Mouse (Mus musculus): ENCODE measurements at regions not wholly inside any gene's neighbourhood (a gene's known extent, or its start where the extent isn't known, plus 50 kb on each side); places are given as distances from the start of the nearest gene placed in this dataset.

DNA sequence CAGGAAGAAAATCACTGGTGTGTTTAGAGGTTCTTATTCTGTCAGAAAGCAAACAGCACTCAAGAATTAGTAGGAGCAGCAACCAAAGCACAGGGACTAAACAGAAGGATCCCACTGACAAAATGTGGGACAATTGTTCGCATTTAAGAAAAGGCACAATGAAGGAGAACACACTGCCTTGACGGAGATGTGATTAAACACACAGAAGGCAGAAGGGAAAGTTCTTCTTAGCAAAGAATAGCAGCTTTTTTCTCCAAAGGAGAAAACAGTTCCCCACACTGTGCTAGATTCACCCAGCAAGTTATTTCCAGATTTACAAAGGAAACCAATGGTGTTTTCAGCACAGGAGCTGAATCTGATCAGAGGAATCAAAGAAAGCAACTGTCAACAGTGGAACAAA is 316.5 kb downstream of the Nsun3 start:
- no peak for DNase-seq

- no peak for DNase-seq
These were observed 317.3 kb downstream of the Nsun3 start for GRCm38 (mm10) chr16:62469286-62469685.

DNA sequence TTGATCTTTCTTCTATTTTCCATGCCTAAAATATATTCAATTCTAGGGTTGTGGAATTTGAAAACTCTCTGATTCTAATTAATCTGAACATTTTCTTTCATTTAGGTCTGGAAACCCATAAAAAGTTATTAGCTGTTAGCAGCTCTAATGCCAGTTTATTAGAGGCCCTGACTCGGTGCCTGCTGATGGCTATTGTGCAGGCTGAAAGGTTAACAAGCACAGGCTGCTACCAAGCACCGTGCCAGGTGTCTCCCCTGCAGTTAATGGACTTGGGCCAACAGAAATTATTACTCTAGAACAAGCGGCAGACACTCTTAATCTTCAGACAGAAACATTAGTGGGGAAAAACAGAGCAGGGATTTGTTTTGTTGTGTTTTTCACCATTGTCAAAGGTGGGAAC is 317.8 kb downstream of the Nsun3 start:
- DNase-seq: no peak

- no peak for DNase-seq
These were observed 326.6 kb downstream of the Nsun3 start for GRCm38 (mm10) chr16:62459949-62460551.

DNA sequence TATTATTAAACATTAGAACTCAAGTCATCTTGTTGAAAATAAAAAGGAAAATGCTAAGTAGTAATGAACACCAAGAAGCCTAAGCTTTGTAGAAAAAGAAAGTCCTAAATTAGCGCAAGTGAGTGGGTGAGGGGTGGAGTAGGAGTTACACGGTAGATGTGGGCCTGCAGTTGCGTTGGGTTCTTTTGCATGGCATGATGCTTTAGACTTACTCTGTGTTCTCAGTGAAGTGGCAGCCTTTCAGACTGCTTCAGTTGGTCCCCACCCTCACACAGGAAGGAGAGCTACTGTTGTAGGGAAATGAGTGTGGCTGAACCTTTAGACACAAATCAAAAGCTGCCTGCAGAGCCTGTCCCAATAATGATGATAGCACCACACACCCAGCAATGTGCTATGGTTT is 336.9 kb downstream of the Nsun3 start:
- no peak for DNase-seq

DNA sequence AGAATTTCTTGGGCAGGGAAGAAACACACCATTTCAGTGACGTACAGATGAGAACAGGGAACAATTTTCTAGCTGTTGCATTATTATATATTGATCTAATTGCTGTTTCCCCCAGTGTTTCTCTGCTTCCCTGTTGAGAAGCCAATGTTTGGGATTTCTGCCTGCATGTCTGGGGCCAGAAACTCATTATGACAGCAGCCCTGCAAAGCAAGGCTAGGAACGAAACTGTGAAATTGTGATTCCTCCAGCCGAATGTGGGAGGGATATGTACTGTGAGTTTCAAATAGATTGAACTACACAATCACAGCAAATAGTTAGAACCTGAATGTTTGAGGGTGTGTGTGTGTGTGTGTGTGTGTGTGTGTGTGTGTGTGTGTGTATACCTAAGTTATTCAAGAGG is 339.2 kb downstream of the Nsun3 start:
- no peak for DNase-seq

- no peak for DNase-seq
These were observed 345.4 kb downstream of the Nsun3 start for GRCm38 (mm10) chr16:62441197-62441596.

- no peak for DNase-seq
These were observed 353.5 kb downstream of the Nsun3 start for GRCm38 (mm10) chr16:62433125-62433524.

DNA sequence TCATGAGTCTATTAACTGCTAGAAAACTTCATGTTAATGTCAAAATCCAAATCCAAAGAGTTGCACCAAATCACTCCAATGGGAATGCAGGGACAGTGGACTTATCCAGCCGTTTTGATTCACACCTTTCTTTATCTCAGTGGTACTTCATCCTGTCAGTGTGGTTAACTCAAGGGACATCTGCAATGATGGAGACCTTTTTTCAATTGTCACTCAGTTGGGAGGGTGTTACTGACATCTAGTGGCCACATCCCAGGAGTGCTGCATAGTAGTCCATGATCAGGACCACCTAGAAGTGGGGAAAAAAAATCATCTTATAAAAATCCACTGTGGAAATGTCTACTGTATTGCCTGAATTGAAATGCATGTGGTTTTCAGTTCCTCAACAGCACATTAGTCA is 372.1 kb downstream of the Nsun3 start:
- DNase-seq: no peak

- DNase-seq: no peak
These were observed 379.0 kb downstream of the Nsun3 start for GRCm38 (mm10) chr16:62407526-62408165.

DNA sequence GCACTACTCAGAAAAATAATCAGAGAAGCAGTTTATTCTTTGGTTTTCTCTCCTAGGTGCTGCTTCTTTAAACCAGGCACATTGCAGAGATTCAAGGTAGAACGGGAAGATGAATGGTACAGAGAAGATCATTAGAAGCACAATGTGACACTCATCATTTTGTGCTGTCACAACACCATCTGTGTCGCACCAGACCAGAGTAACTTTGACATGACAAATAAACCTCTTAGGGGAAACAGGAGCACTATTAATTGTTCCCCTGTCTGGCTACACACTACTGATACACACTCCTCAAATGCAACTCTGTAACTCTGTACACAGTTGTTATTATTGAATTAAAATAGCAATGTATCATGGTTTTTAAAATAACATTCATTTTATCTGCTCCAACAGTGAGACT is 380.2 kb downstream of the Nsun3 start:
- DNase-seq: no peak

GRCm38 (mm10) chr16:62357279-62357678 is 429.3 kb downstream of the Nsun3 start:
- DNase-seq: no peak

- no peak for DNase-seq
These were observed 430.3 kb downstream of the Nsun3 start for GRCm38 (mm10) chr16:62356349-62356748.

- DNase-seq: no peak
These were observed 430.8 kb downstream of the Nsun3 start for GRCm38 (mm10) chr16:62355830-62356270.

DNA sequence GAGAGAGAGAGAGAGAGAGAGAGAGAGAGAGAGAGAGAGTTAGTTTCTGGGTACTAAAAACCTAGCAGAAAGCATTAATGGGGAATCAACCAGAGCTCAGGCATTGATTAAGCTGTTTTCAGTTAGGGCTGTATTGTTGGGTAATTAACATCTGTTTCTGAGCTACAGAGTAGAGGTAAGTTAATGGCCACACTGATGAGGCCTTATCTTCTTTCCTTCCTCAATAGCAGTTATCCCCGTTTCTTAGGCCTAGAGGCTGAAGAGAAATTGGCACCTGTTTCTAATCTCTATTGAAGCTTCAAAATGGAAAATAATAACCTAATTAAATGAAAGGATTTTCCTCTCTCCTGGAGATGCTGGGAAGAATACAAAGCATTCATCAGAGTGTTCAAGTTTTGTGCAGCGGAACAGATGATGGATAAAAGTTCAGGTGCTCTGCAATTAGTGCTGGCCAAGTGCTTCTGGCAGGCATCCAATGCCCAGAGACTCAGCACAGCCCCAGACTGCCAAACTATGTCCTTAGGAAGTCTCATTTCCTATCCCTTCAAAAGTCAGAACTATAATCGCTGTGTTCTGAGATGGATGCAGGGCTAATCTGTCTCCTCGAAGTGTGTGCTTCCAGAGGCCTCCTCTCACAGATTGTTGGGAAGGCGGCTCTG is 459.1 kb downstream of the Nsun3 start:
- no peak for DNase-seq

GRCm38 (mm10) chr16:62325534-62326244 is 460.9 kb downstream of the Nsun3 start:
- DNase-seq: no peak

DNA sequence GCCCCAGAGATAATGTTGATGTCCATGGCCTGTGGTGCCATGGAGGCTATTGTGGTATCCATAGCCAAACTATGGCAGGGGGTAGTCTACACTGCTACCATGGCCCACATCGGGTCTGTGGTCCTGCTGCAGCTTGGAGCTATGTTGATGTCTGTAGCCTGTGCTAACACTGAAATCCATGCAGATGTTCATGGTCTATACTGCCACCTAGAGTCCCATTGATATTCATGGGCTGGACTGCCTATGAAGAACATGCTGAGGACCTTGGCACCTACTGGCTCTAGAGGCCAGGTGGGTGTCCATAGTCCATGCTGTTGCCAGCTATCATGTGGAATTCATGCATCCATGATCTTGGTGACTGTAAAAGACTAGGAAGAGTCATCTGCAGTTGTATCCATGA is 463.8 kb downstream of the Nsun3 start:
- no peak for DNase-seq

- DNase-seq: no peak
These were observed 497.7 kb downstream of the Nsun3 start for GRCm38 (mm10) chr16:62288948-62289347.

Measured in kidney, adult 18-20 months (tissue).